Mouse (Mus musculus) forebrain, embryonic 15.5 days (tissue): ENCODE data around the gene Krt31. TPM values are rescaled to one million over a fixed set of nuclear protein-coding genes. Genes with fewer than 3 reads are reported as not detected.

Experiments used
- polyA plus RNA-seq: library from polyadenylated mRNA; unstranded; fragments of >200 nt; fragmentation: Nextera tagmentation; extraction: Ambion mirVana; gene quantifications from 2 replicates; pipeline ENCODE4 v1.2.1, GENCODE M21; 2015

Krt31 gene
- polyA plus RNA-seq, 1 experiment from 2014 or later: not detected

Other genes with a start within 250 kb of the Krt31 start
- gene Gm11554, start 246.1 kb downstream of the Krt31 start, polyA plus RNA-seq: not detected in 2 replicates
- gene Krtap4-13, start 240.7 kb downstream of the Krt31 start, polyA plus RNA-seq: not detected in 2 replicates
- gene Gm11564, start 234.9 kb downstream of the Krt31 start, polyA plus RNA-seq: not detected in 2 replicates
- not detected in 2 replicates for gene 2300003K06Rik, start 212.5 kb downstream of the Krt31 start, polyA plus RNA-seq
- gene Krtap4-16, start 198.9 kb downstream of the Krt31 start, polyA plus RNA-seq: not detected in 2 replicates
- not detected in 2 replicates for gene Gm11568, start 192.6 kb downstream of the Krt31 start, polyA plus RNA-seq
- gene Gm11559, start 186.1 kb downstream of the Krt31 start, polyA plus RNA-seq: not detected in 2 replicates
- gene Krtap9-1, start 177.2 kb downstream of the Krt31 start, polyA plus RNA-seq: not detected in 2 replicates
- gene Gm11567, start 171.4 kb downstream of the Krt31 start, polyA plus RNA-seq: not detected in 2 replicates
- gene Krtap31-1, start 142.6 kb downstream of the Krt31 start, polyA plus RNA-seq: not detected in 2 replicates
- not detected in 2 replicates for gene Gm11565, start 135.8 kb downstream of the Krt31 start, polyA plus RNA-seq
- not detected in 2 replicates for gene Krtap31-2, start 114.3 kb downstream of the Krt31 start, polyA plus RNA-seq
- not detected in 2 replicates for gene Krtap9-5, start 102.1 kb downstream of the Krt31 start, polyA plus RNA-seq
- gene Krtap29-1, start 71.5 kb downstream of the Krt31 start, polyA plus RNA-seq: not detected in 2 replicates
- not detected in 2 replicates for gene Krtap16-1, start 64.0 kb downstream of the Krt31 start, polyA plus RNA-seq
- not detected in 2 replicates for gene Krtap17-1, start 56.6 kb downstream of the Krt31 start, polyA plus RNA-seq
- gene Krt33a, start 34.3 kb downstream of the Krt31 start, polyA plus RNA-seq: not detected in 2 replicates
- not detected in 2 replicates for gene Krt33b, start 20.7 kb downstream of the Krt31 start, polyA plus RNA-seq
- gene Krt34, start 9.0 kb downstream of the Krt31 start, polyA plus RNA-seq: not detected in 2 replicates
- gene Krt32, start 37.7 kb upstream of the Krt31 start, polyA plus RNA-seq: not detected in 2 replicates
- gene Krt35, start 45.7 kb upstream of the Krt31 start, polyA plus RNA-seq: not detected in 2 replicates
- gene Krt36, start 55.1 kb upstream of the Krt31 start, polyA plus RNA-seq: not detected in 2 replicates
- gene Krt13, start 71.0 kb upstream of the Krt31 start, polyA plus RNA-seq: not detected in 2 replicates
- 0.60 TPM in 1 of 2 replicates, not detected in the other for gene Krt15, start 85.4 kb upstream of the Krt31 start, polyA plus RNA-seq
- gene Krt19, start 98.1 kb upstream of the Krt31 start, polyA plus RNA-seq: 0.32 and 3.8 TPM in 2 replicates
- not detected in 2 replicates for gene Krt9, start 142.7 kb upstream of the Krt31 start, polyA plus RNA-seq
- 0.25 TPM in 1 of 2 replicates, not detected in the other for gene Krt14, start 157.0 kb upstream of the Krt31 start, polyA plus RNA-seq
- not detected in 2 replicates for gene Krt16, start 198.4 kb upstream of the Krt31 start, polyA plus RNA-seq
- gene Krt17, start 210.5 kb upstream of the Krt31 start, polyA plus RNA-seq: 0.31 TPM in 1 of 2 replicates, not detected in the other
- gene Krt42, start 219.3 kb upstream of the Krt31 start, polyA plus RNA-seq: not detected in 2 replicates